Mouse (Mus musculus) liver, embryonic 14 days (tissue): ENCODE measurements around the gene Gm21750. TPM values are rescaled to one million over a fixed set of nuclear protein-coding genes. Genes with fewer than 3 reads are reported as not detected.

Source experiments
- polyA plus RNA-seq: library from polyadenylated mRNA; depleted of rRNA; stranded (reverse); fragments of >200 nt; gene quantifications from 2 replicates; pipeline ENCODE4 v1.2.3, GENCODE M21; 2012; rRNA removed

Gm21750 gene
- not detected in 2 replicates for polyA plus RNA-seq

DNA sequence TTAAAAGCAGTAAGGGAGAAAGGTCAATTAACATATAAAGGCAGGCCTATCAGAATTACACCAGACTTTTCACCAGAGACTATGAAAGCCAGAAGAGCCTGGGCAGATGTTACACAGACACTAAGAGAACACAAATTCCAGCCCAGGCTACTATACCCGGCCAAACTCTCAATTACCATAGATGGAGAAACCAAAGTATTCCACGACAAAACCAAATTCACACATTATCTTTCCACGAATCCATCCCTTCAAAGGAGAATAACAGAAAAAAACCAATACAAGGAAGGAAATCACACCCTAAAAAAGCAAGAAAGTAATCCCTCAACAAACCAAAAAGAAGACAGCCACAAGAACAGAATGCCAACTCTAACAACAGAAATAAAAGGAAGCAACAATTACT, at the start of gene Gm21750:
Gene Gm21750, plus strand, starts transcription at position 301 of the 400 bp plus-strand sequence.

Other genes with a start within 250 kb of the Gm21750 start
- 20.7 and 22.1 TPM in 2 replicates for gene Med4, start 151.2 kb upstream of the Gm21750 start, polyA plus RNA-seq
- 24.5 and 26.2 TPM in 2 replicates for gene Sucla2, start 135.9 kb upstream of the Gm21750 start, polyA plus RNA-seq
- gene Nudt15, start 113.0 kb upstream of the Gm21750 start, polyA plus RNA-seq: 1.5 and 1.6 TPM in 2 replicates